Mouse (Mus musculus) erythroblast, embryonic 14.5 days (primary cell): ENCODE measurements around the gene Pycr1. TPM values are rescaled to one million over a fixed set of nuclear protein-coding genes. Genes with fewer than 3 reads are reported as not detected.

Experiments used
- H3K27me3 ChIP-seq: 2 replicates; pipeline ENCODE4 v1.6.1; 2012; ENCODE audit warnings: inconsistent platforms; ENCODE audit not compliant: control insufficient read depth
- H3K36me3 ChIP-seq: 2 replicates; pipeline ENCODE4 v1.6.1; 2012; ENCODE audit warnings: mild to moderate bottlenecking, inconsistent platforms; ENCODE audit not compliant: control insufficient read depth
- H3K4me1 ChIP-seq: 2 replicates; pipeline ENCODE4 v1.6.1; 2012; ENCODE audit warnings: inconsistent platforms; ENCODE audit not compliant: control insufficient read depth
- H3K4me3 ChIP-seq: replicated peaks from 2 replicates; pipeline ENCODE3; 2012; ENCODE audit warnings: moderate library complexity, mild to moderate bottlenecking, inconsistent platforms
- H3K9me3 ChIP-seq: 2 replicates; pipeline ENCODE4 v1.6.1; 2012; ENCODE audit warnings: low read length, inconsistent platforms, mixed read lengths; ENCODE audit not compliant: control insufficient read depth
- GATA1 ChIP-seq: IDR thresholded peaks from 2 replicates; pipeline ENCODE4 v1.6.1; 2012; ENCODE audit warnings: low read length, inconsistent platforms, mixed read lengths
- TAL1 ChIP-seq: IDR thresholded peaks from 3 replicates; pipeline ENCODE4 v1.6.1; 2012; ENCODE audit warnings: low read length, inconsistent platforms, mixed read lengths
- polyA plus RNA-seq: library from polyadenylated mRNA; stranded (reverse); fragments of >175 nt; gene quantifications from 2 replicates; pipeline ENCODE4 v1.2.3, GENCODE M21; 2012

The Pycr1 gene
- polyA plus RNA-seq, 1 experiment = 0.06 TPM

DNA sequence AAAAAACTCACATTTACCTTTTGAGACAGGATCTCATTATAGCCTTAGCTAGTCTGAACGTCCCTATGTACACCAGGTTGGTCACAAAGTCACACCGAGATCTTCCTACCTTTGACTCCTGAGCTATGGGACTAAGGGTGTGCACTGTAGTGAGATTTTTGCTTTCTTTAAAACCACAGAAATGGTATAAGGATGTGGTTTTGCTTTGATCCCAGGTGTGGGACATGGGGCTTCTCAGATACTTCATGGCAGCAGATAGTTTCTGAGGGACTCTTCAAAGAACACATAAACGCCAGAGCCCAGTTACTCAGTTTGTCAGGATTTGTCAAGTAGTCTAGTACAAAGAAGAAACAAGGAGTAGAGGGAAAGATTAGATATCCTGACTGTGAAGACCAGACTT lies 42.9 kb downstream of the Pycr1 start:
- Histone ChIP-seq H3K4me1 (peaks cover 80% of the 10 kb centered on the region), H3K36me3 (peaks cover 75% of the 10 kb centered on the region), H3K4me3 (no peak overlapping the region)

DNA sequence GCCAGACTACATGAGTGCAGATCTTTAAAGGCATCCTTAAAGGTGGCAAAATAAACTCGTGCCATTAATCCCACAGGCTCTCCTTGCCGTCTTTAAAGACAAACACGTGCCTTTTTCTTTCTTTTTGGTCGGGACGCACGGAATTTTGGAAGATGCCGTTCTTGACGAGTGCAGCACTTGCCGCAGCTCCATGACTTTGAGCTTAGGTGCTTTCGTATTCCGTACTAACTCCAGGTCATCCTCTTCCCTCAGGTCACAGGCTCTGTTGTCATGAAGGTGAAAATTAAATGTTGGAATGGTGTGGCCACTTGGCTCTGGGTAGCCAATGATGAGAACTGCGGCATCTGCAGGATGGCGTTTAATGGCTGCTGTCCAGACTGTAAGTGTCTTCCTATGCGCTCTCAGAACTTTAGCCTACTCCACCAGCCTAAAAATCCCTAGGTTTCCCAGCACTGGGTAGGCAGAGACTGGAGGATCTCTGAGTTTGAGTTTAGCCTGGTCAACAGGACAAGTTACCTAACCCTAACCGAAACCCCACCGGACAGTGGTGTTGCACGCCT lies 44.5 kb downstream of the Pycr1 start:
- H3K4me1 ChIP-seq = peaks cover 82% of the 10 kb centered on the region
- no peaks in the 10 kb centered on the region for H3K9me3 ChIP-seq
- peaks cover 75% of the 10 kb centered on the region for H3K36me3 ChIP-seq
- TF ChIP-seq GATA1 (no peak), TAL1 (no peak)
- H3K4me3 ChIP-seq = peak overlapping the region; percentile 97
- no peaks in the 10 kb centered on the region for H3K27me3 ChIP-seq

More for the DNA sequence above, 42.9 kb downstream of the Pycr1 start:
- H3K27me3 ChIP-seq = no peaks in the 10 kb centered on the region
- no peaks in the 10 kb centered on the region for H3K9me3 ChIP-seq
- TF ChIP-seq GATA1 = no peak
- TF ChIP-seq TAL1 = no peak

DNA sequence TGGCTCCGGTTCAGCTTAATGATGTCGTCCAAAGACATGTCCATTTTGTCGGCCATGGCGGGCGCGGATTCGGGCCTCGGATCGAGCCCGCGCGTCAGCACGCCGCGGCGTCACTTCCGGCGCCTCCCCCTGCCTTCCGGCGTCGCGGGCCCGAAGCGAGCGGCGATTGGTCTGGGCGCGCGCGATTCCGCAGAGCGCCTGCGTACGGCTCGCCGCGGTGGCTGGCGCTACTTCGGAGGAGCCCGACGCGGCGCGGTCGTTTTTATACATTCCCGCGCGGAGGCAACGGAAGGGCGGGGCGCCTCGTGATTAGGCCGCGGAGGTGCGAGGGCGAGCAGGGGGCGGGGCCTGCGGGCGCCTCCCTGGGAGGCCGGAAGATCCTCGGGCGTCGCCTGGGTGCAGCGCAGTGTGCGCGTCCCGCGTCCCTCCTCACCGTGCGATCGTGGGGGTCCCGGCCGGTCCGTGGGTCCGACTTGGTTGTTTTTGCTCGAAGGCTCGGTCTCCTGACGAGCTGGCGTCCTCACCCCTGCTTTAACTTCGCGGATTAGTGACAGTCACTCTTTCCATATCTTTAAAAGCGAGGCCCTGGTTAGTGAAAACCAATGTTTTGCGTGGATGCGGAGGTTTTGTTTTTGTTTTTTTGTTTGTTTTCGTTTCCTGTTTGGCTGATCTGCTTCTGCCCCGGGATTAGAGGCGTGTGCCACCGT lies 45.1 kb downstream of the Pycr1 start, which contains the start of the genes Alyref and Anapc11:
Gene Alyref (minus strand): TSS at position 83 of the 707 bp plus-strand sequence.
Gene Anapc11 (plus strand): TSS at position 139 of the 707 bp plus-strand sequence.
- Histone ChIP-seq H3K36me3 (peaks cover 76% of the 10 kb centered on the region), H3K4me3 (peak within 1 kb of the TSS; percentile 97), H3K9me3 (no peaks in the 10 kb centered on the region), H3K27me3 (no peaks in the 10 kb centered on the region), H3K4me1 (peaks cover 79% of the 10 kb centered on the region)
- TF ChIP-seq TAL1 (no peak), GATA1 (no peak)

DNA sequence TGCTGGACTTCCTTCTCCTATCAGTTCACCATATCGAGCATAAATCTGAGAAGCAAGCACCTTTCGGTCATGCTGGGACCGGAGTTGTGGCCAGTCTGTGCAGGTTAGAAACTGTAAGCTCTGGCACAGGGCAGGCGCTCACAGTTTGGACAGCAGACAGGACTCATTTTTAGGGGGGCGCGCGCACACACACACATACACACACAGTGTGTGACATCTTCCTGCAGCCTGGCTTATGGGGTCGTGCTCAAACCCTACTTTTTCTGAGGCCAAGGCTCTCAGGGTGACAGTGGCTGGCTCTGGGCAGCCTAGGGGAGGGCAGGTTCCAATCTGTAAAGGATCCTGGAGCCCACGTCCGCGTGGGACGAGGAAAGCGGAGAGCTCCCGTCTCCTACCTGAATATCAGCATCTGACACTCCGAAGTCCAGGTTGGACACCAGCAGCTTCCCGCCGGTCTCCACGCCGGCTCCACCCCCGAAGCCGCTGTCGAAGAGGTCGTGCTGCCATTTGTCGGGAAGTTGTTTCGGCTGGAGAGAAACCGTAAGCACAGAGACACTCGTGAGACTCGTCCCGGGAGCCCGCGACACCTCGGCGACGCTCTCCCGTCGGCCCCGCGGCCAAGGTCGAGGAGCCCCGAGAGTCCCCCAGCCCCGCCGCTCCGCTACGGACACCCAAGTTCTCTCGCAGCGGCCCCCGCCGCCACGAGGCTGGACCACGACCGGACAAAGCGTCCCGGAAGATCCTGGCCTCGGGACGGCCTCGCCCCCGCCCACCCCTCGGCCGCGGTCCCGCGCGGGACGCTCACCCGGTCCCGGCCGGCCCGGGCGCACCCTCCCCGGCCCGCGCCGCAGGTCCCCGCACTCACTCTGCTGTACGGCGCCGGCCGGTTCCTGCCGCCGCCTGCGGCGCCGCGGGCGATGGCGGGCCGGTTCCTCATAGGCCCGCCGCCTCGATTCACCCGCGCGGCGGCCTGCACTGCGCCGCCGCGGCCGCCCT lies 46.0 kb downstream of the Pycr1 start:
- no peaks in the 10 kb centered on the region for H3K27me3 ChIP-seq
- peaks cover 73% of the 10 kb centered on the region for H3K4me1 ChIP-seq
- H3K36me3 ChIP-seq = peaks cover 77% of the 10 kb centered on the region
- H3K4me3 ChIP-seq = peak overlapping the region; percentile 97
- TF ChIP-seq TAL1 (no peak), GATA1 (no peak)
- H3K9me3 ChIP-seq = no peaks in the 10 kb centered on the region

DNA sequence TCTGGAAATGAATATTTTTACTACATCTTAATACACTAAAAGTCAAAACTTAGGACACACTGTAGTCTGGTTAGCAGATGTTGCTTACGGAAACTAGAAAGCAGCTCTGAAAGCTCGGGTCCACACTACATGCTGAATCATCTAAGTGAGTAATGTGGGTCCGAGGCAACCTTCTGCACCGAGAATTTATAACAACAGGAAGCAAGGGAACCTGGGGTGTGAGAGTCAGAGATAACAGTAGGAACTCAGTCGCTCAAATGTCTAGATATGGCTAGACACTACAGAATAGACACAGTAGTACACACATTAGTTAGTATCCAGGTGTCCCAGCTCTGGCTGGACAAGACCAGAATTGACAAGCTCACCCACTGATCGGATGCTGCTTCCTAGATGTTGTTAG lies 55.0 kb downstream of the Pycr1 start:
- H3K27me3 ChIP-seq = no peaks in the 10 kb centered on the region

More for the DNA sequence above, 55.0 kb downstream of the Pycr1 start:
- H3K4me1 ChIP-seq = peaks cover 30% of the 10 kb centered on the region
- no peak overlapping the region for H3K4me3 ChIP-seq
- peaks cover 3% of the 10 kb centered on the region; the same call in 1 of the 2 replicates for H3K9me3 ChIP-seq
- no peak for TF ChIP-seq TAL1
- no peak for TF ChIP-seq GATA1
- H3K36me3 ChIP-seq = peaks cover 94% of the 10 kb centered on the region

Other genes with a start within 250 kb of the Pycr1 start
- gene Nploc4, start 206.1 kb downstream of the Pycr1 start, polyA plus RNA-seq = 8.8 and 9.3 TPM in 2 replicates
- gene Tspan10, start 201.1 kb downstream of the Pycr1 start, polyA plus RNA-seq = not detected in 2 replicates
- not detected in 2 replicates for gene Pde6g, start 190.3 kb downstream of the Pycr1 start, polyA plus RNA-seq
- 0.41 and 0.65 TPM in 2 replicates for gene Oxld1, start 185.7 kb downstream of the Pycr1 start, polyA plus RNA-seq
- gene Ccdc137, start 185.7 kb downstream of the Pycr1 start, polyA plus RNA-seq = 0.75 and 1.4 TPM in 2 replicates
- gene Arl16, start 176.2 kb downstream of the Pycr1 start, polyA plus RNA-seq = 2.6 and 4.9 TPM in 2 replicates
- gene Mrpl12, start 159.2 kb downstream of the Pycr1 start, polyA plus RNA-seq = 14.6 and 16.8 TPM in 2 replicates
- 5.5 and 6.6 TPM in 2 replicates for gene Slc25a10, start 151.9 kb downstream of the Pycr1 start, polyA plus RNA-seq
- gene Gcgr, start 113.1 kb downstream of the Pycr1 start, polyA plus RNA-seq = 0.03 TPM in 1 of 2 replicates, not detected in the other
- gene Mcrip1, start 94.0 kb downstream of the Pycr1 start, polyA plus RNA-seq = 4.1 and 5.7 TPM in 2 replicates
- 0.05 TPM in 1 of 2 replicates, not detected in the other for gene Ppp1r27, start 92.6 kb downstream of the Pycr1 start, polyA plus RNA-seq
- 23.2 and 24.6 TPM in 2 replicates for gene P4hb, start 70.5 kb downstream of the Pycr1 start, polyA plus RNA-seq
- gene Arhgdia, start 62.1 kb downstream of the Pycr1 start, polyA plus RNA-seq = 52.3 and 59.5 TPM in 2 replicates
- gene Alyref, start 45.4 kb downstream of the Pycr1 start, polyA plus RNA-seq = 56.7 and 59.1 TPM in 2 replicates
- gene Anapc11, start 45.3 kb downstream of the Pycr1 start, polyA plus RNA-seq = 12.9 and 19.1 TPM in 2 replicates
- gene Npb, start 35.3 kb downstream of the Pycr1 start, polyA plus RNA-seq = 0.46 TPM in 1 of 2 replicates, not detected in the other
- 9.6 and 12.2 TPM in 2 replicates for gene Pcyt2, start 25.8 kb downstream of the Pycr1 start, polyA plus RNA-seq
- 19.3 and 22.9 TPM in 2 replicates for gene Sirt7, start 18.5 kb downstream of the Pycr1 start, polyA plus RNA-seq
- 18.3 and 20.4 TPM in 2 replicates for gene Mafg, start 10.2 kb downstream of the Pycr1 start, polyA plus RNA-seq
- gene Myadml2, start 4.4 kb upstream of the Pycr1 start, polyA plus RNA-seq = not detected in 2 replicates
- 0.02 TPM in 1 of 2 replicates, not detected in the other for gene Notum, start 17.4 kb upstream of the Pycr1 start, polyA plus RNA-seq
- 50.9 and 60.7 TPM in 2 replicates for gene Aspscr1, start 29.2 kb upstream of the Pycr1 start, polyA plus RNA-seq
- gene Cenpx, start 70.0 kb upstream of the Pycr1 start, polyA plus RNA-seq = 5.2 and 14.7 TPM in 2 replicates
- 1.4 and 1.5 TPM in 2 replicates for gene Lrrc45, start 70.2 kb upstream of the Pycr1 start, polyA plus RNA-seq
- gene Rac3, start 77.7 kb upstream of the Pycr1 start, polyA plus RNA-seq = 0.08 and 0.41 TPM in 2 replicates
- 0.66 and 1.3 TPM in 2 replicates for gene Dcxr, start 83.5 kb upstream of the Pycr1 start, polyA plus RNA-seq
- not detected in 2 replicates for gene Cbr2, start 88.3 kb upstream of the Pycr1 start, polyA plus RNA-seq
- 20.5 and 21.4 TPM in 2 replicates for gene Hmga1b, start 119.0 kb upstream of the Pycr1 start, polyA plus RNA-seq
- 3.1 and 4.6 TPM in 2 replicates for gene Rfng, start 140.4 kb upstream of the Pycr1 start, polyA plus RNA-seq
- 2.4 and 3.1 TPM in 2 replicates for gene Gps1, start 140.5 kb upstream of the Pycr1 start, polyA plus RNA-seq
- 14.2 and 21.1 TPM in 2 replicates for gene Dus1l, start 152.6 kb upstream of the Pycr1 start, polyA plus RNA-seq
- gene Fasn, start 180.8 kb upstream of the Pycr1 start, polyA plus RNA-seq = 4.6 and 5.0 TPM in 2 replicates